Mouse (Mus musculus) T-helper 1 cell (primary cell): ENCODE measurements at regions not wholly inside any gene's neighbourhood (a gene's known extent, or its start where the extent isn't known, plus 50 kb on each side); places are given as distances from the start of the nearest gene placed in this dataset.
"Not testable (repeated sequence)": the region's sequence is repeated elsewhere in the genome, so short reads cannot be mapped to it uniquely, and the experiment has no call there.

Source experiments
- in situ Hi-C: fragments of 300-600 bp; cut with MboI, MseI; formaldehyde crosslinking; loops from one replicate; pipeline ENCODE4 v1.15.1; 2025; ENCODE audit warnings: high pct_unique_total_duplicates

DNA sequence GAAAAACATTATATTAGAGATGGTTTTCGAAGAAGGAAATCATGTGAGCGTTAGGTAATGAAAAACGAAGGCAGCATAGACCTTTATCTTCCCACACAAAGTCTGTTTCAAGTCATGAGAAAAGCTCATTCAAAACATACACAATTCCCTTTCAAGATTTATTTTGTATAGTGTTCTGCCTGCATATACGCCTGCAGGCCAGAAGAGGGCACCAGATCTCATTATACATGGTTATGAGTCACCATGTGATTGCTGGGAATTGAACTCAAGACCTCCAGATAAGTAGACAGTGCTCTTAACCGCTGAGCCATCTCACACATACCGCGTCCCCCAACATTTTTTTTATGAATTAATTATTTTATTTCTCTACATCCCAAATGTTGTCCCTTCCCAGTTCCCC is 578.3 kb upstream of the Ccdc54 start:
- in situ Hi-C loops = no loop called here

DNA sequence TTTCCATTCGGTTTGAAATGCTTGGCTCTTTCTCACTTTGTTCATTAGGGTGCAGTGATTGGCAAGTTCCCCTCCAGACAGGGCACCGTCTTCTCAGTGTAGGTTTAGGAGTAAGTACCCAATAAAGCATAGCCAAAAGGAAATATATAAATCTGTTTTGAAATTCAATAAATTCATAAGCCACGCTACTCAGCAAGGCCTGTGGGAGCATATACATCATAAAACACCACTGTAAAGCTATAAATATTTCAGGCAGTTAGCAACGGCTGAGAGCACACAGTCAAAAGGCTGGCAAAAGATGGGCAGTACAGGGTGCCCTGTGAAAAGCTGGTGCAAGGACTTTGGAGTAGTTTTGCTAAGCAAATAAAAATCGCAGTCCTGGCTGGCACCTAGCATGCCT is 569.8 kb upstream of the Ccdc54 start:
- in situ Hi-C loops = no loop called here

DNA sequence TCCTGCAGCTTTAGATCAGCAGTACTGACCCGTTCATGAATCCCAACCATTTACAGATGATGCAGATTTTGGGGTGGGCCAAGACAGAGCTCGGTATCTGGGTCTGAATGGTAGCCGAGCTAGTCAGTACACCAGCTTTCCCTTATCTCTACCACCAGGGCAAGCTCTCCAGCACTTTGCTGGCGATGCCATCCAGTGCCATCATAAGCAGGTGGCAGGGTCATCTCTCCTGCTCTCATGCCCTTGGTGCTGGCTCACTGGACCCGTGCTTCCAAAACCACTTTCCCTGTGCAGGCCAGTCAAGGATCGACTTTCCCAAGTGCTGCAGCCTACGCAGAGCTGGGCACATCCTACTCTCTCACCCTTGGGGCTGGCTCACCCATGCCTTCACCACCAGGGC is 547.6 kb upstream of the Ccdc54 start:
- in situ Hi-C loops = no loop called here

DNA sequence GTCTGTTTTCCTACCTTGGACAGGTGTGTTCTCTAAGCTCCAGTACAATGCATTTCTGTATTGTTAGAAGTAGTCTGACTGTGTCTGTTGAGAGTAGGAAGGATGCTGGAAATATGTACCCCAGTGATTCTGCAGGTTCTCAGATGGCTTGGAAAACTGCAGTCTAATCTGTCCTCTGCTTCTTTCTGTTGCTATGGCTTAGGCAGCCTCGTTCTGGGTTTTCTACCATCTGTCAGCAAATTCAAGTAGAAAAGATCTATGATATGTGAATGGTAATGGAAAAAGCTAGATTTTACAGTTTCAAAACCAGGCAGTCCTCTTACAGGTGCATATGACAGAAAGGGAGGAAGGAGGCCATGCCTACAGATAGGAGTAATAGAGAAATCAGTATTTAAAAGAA is 528.9 kb upstream of the Ccdc54 start:
- in situ Hi-C loops = no loop called here

DNA sequence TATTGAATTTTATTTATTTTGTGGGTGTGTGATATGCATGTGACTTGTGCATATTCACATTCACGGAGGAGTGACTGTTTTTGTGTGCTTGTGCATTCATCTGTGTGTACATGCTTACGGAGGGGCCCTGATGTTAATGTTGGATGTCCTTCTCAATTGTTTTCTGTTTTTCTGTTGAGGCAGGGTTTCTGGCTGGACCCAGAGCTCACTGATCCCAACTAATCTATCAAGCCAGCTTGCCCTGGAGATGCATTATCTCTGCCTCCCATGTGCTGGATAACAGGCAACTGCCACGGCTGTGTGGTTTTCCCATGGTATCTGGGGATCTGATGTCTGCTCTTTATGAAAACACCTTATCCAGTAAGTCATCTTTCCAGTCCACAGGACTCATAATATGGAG is 527.4 kb upstream of the Ccdc54 start:
- in situ Hi-C loops = no loop called here

DNA sequence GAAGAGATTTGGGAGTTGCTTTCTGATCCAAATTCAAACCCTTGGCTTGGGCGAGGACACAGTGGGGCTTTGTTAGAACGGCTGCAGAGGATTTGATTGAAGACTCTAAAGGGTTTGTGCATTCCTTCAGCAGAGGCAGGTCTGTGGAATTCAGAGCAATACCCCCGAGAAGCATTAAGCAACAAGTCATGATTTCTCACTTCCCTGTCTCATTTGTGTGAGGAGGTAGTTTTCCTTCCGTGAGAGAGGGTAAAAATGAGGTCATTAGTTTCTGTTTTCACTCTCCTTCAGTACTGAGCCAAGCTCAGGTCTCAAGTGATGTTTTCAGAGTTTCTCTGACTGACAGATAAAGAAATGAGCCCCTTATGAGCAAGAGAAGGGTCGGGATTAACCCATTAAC is 526.9 kb upstream of the Ccdc54 start:
- in situ Hi-C loops = no loop called here

DNA sequence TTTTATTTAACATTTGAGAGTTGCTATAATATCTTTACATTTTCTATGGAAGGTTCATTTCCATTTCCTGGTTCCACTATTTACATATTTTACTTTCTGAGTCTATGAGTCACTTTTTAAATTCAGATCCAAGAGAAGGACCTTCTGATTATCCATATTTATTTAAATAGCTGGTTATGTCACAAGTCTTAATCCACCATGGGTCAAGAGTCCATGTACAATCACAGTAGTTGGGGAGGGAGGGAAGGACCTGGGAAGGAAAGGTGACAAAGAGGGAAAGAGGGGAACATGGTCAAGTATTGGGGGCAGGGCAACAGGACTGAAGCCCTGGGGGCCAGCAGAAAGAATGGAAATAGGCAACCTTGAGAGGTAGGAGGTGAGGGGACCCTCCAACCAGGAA is 518.9 kb upstream of the Ccdc54 start:
- in situ Hi-C loops = no loop called here

DNA sequence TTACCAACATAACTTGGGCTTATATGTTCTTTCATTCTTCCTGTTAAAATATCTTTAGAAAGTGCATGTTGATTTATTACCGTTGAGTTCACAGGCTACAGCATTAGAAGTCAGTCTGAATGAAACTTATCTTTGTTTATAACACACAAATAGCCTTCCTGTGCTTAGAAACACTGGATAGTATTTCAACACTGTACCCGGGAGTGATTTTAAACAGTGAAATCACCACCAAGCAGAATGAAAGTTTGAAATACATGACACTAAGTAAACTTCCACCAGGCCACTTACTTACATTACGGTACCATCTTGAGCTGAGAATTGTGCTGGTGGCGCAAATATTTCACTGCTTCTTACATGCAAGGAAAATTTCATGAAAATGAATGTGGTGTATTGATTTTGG is 516.5 kb upstream of the Ccdc54 start:
- in situ Hi-C loops = no loop called here

DNA sequence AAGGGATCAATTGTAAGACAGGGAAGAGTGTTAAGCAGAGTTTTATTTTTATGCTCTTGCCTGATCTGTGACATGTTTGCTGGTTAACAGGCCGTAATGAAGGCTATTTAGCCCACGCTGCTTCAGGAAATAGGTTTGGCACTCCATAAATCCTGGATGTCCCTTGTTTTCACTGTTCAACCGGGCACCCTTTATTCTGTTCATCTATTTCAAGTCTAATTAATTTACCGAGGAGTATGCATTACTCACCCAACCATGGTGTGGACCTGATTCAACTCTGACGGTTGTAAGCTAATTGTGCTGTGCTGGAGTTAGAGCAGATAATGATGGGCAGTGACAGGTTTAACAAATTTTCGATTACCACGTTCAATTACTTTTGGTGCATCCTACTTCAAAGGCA is 495.6 kb upstream of the Ccdc54 start:
- in situ Hi-C loops = no loop called here

DNA sequence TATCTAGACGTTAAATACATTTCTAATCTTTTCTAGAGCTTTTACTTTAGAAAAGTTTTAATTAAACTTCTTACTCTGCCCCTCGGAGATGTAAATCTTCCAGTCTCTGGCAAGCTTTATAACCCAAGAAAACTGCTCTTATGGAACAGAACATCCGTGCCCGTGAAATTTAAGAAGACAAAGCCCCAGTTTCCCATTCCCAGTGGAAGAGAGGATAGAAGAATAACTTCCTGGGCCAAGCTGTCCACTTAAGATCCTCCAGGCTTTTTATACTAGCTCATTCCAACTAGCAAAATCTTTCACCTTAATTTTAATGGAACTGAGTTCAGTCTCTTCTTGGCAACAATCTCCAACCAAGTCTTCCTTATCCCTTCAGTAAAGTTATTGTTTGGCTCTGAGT is 489.2 kb upstream of the Ccdc54 start:
- in situ Hi-C loops = no loop called here

DNA sequence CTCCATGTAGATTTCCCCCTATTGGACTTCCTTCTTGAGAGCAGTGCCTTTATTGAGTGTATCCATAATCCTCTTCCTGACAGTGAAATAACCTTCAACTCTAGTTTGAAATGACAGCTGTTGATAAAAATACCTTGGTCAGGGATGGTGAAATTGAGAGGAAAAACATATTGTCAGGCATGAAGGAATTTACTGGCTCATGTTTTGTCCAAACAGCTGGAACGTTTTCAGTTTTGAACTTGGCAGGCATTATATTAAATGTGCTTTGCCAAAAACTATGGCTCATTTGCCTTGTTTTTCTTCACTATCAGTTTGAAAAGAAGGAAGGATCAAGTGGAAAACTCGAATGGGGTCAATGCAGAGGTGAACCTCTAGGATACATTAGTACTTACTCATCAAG is 457.7 kb upstream of the Ccdc54 start:
- in situ Hi-C loops = no loop called here

DNA sequence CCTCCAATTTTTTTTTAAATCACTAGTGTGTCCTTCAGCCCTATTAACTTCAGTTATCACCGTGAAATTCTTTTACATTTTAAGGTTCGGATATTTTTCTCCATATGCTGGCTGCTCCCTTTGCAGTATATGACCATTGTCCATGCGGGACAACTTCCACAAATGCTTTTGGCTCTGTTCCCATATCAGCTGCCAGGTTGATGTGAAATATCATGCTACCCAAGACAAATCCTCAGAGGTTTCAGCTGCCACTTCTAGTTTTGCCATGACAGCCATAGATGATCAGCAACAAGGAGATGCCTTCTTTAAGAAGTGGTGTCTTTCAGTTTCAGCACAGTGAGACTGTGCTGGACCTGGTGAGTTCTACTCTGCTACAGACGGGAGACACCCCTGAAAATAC is 457.2 kb upstream of the Ccdc54 start:
- in situ Hi-C loops = no loop called here

DNA sequence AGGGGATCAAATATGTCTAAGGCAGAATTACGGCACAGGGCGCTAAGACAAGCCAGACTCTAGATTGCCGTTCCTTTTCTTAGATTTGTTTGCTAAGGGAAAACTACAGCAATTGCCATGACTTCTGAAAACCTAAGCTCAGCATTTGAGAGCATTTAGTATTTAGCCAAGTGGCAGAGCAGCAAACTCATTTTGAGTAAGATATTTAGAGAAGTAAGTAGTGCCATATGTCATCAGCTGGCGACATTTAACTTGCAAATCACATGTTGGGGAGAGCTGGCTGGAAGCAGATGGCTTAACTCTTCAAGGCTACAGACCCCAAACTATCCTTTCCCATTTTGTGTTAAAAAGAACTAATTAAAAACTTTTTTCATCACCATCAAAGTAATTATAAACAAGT is 450.4 kb upstream of the Ccdc54 start:
- in situ Hi-C loops = no loop called here

DNA sequence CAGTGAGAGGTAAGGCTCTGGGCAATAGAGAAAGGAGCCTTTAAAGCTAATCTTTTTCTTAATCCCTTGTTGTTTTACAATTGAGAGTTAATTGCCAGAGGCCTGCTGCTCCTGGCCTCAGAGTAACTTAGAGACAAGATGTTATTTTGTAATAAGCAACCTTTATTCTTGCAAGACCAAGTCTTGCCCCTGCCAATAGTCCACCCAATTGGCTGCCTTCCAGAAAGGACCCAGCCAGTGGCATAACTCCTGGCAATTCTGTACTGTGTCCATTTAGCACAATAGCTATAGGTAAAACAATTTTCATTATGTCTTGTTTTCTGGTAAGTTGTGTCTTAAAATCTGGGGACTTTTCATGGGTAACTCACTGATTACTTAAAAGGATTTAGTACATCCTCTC is 411.9 kb upstream of the Ccdc54 start:
- in situ Hi-C loops = no loop called here

DNA sequence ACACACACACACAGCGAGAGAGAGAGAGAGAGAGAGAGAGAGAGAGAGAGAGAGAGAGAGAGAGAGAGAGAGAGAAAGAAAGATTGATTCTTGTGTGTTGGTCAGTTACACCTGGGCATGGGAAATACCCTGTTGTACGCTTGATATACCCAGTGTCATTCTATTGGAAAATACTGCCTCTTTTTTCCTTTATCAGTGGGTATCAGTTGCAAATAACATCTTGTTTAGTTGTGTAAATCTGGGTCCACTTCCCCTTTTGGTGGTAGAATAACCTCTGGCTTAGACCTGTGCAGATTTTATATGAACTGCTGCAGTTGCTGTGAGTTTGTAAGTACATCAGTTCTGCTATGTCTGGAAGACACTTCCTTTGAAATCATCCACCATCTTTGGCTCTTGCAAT is 373.4 kb upstream of the Ccdc54 start:
- in situ Hi-C loops = no loop called here

DNA sequence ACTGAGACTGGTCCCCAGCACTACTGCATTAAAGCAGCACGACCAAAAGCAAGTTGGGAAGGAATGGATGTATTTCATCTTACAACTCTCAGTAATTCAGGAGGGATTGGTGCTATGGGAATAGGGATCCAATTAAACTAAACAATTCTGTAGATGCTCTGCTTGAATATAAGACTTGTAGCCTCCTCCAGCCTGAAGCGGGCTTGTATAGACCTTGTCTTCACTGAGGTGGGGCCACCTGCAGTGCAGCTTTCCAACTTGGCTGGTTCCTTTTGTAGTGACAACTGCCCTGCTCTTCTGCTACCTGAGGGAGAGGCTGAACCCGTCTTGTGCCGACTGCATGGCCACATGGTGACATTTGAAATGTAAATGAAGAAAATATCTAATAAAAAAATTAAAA is 353.1 kb upstream of the Ccdc54 start:
- in situ Hi-C loops = no loop called here

DNA sequence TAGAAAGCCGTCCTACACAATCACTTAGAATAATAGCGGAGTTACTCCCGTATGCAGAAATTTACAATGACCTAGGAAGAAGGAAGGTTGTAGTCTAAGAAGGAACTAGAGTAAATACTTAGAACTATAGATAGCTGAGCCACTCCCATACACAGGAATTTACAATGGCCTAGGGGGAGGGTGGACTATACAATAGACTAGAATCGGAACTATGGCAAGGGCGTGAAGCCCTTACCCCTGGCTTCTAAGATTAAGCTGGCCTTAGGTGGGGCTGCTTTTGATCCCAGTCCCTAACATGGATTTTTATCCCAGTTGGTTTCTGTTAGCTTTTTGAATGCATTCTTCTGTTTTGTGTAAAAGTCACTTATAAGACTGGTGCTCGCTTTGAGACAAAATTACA is 352.6 kb upstream of the Ccdc54 start:
- in situ Hi-C loops = not testable (repeated sequence)

DNA sequence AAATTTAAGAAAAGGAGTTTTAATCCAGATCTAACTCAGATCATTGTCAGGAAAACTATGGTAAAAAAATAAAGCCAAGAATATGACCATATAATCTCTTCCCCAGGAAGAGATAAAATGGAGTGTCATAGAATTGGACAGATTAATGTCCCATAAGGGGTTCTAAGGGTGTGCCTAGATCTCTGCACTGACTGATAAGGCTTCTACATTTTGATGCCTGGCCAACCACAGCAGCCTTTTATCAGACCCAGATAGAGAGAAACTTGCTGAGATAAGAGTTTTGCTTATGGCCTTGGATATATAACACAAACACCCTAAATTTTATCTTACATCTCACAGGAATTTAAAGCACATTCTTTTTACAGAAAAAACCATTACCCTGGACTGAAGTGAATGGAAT is 351.3 kb upstream of the Ccdc54 start:
- in situ Hi-C loops = no loop called here

DNA sequence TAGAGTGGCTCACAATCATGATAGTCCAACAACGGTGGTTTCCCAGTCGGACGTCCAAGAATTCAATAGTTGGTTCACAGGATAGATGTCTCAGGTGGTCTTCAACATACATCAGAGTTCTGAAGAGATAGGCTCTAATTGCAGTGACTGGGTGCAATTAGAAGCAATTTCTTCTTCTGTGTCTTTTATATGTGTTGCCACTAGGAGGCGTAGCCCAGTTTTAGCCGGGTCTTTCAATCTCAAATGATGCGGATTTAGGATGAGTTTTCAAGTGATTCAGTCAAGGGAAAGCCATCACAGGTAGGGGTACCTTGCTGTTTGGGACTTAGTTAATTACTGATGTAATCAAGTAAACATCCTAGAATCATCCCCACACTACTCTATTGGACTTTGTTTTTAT is 348.4 kb upstream of the Ccdc54 start:
- in situ Hi-C loops = no loop called here

DNA sequence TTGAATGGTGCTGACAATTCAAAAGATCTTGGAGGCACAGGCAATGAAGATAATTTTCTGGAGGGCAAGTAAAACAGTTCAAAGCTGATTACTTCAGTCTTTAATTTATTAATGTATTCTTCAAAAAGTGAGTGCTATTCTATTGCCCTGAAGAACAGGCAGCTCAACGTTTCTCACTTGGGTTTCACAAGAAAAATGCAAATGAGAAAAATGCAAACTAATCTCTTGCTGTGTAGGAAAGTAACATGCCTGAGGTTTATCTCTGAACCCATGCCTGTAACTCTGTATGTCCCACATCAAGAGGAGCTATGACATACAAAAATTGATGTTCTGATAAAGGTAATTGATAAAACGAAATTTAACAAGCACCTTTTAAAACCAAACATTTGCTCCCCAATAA is 316.8 kb upstream of the Ccdc54 start:
- in situ Hi-C loops = no loop called here

DNA sequence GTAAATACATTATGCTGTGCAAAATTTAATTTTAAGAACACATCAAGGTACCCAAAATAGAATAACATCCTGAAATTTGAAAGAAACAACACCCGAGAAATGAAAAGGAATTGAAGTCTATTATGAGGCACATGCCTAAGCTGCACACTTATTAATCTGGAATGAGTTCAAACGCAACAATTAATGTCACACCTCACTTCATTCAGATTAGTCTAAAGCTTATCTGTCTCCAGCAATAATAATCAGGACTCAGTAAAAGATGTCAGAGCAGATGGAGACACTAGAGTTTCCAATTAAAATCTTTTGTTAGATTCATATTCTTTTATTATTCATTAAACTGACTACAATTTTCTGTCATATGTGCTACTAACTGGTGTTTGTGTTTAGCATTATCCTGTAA is 308.2 kb upstream of the Ccdc54 start:
- in situ Hi-C loops = no loop called here

DNA sequence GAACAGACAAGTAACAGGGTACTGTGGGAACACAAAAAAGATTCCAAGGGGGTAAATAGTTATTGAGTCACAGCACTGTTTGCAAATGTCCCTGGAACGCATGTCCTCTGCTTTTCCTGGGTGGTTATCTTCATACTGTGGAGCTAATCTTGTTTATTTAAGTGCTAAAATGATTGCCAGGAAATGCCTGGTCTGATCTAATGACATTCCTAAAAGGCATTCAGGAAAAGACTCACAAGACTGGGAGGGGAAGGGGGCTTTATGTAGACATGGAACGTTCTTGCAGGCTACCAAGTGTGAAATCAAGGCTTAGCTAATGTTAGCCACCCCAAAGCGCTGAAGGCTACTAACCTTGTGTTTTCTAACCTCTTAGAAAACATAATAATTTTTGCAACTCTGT is 287.0 kb upstream of the Ccdc54 start:
- in situ Hi-C loops = no loop called here

DNA sequence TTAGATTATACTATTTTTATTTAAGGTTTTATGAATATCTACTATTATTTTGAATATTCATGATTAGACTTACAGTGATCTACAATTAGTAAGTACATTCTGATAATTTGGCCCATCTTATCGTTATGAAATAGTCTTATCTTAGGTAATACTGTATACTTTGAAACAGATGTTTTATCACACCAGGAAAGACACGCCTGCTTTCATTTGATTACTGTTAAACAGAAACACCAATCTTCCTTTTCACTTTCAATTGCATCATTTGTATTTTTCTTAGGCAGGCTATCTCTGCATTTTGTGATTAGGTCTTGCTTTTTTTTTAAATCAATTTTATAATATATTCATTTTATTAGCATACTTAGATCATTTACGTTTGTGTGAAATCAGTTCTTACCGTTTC is 280.4 kb upstream of the Ccdc54 start:
- in situ Hi-C loops = no loop called here

DNA sequence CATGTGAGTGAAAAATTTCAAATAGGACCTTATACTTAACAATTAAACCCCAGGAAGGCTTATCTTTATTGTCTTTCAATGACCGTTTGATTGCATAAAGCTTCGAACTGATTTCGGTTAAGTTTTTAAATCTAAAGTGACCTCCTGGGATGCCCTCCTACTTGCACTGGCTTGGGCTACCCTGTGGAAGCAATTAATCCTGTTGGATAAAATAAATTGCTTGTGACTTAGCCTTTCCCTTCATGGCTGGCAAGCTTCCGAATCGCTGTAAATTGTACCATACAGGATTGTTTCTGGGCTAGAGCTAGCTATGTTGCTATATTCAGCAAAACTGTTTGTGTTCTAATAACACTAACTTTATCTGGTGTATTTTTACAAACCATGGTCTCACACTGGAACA is 272.6 kb upstream of the Ccdc54 start:
- in situ Hi-C loops = no loop called here

DNA sequence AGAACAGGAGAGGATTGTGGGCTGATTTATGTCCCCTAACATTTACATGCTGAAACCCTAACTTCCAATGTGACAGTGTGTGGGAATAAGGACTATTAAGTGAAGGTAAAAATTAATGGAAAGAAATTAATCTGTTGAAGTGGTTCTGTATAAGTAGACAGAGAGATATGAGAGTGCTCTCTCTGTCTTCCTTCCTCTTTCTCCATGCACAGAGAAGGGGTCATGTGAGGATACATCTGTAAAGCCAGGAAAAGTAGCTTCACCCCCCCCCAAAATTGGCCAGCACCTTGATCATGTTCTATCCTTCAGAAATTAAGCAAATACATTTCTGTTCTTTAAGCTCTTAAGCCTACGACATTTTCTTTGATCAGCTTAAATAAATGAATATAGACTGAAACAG is 268.6 kb upstream of the Ccdc54 start:
- in situ Hi-C loops = no loop called here
